10 mouse cellular contexts compared by ENCODE assay signal in genomic region chr6:82917778-82918129, GRCm38 (mm10). TPM values are rescaled to one million over a fixed set of nuclear protein-coding genes. Genes with fewer than 3 reads are reported as not detected.
DNase-seq lines count a peak whose midpoint lies in the region; TF ChIP-seq lines count a peak whose summit lies in the region.
"Had no signal": no experiment of that assay in that cellular context is flagged by ENCODE, and none has a peak within 500 bp of the region (broad histone marks: within the 10 kb centered on the region; RNA-seq: fewer than 3 reads in every experiment).

No protein-coding gene starts in this region.

- no peak overlapping the region for H3K4me3 ChIP-seq in left cerebral cortex, adult 2 months

- intact Hi-C loops in left cerebral cortex, adult 2 months (cut with DNase I): no loop called here
- intact Hi-C loops in gastrocnemius, postnatal 14 days (cut with DNase I; ENCODE audit: low total_unique reads): no loop called here

- peak; percentile 75 for TF ChIP-seq CTCF in left cerebral cortex, adult 2 months (IDR thresholded peaks at IDR 0.05)

- peak; percentile 57 to 68 for DNase-seq in left cerebral cortex, adult 2 months (ENCODE audit: extremely low spot score in 1 of 2, low spot score in 2 of 2)
- DNase-seq in left cerebral cortex, adult 8-10 months (ENCODE audit: low spot score in 2 of 2): no peak
- DNase-seq in adrenal gland, postnatal 36 days: peak; percentile 55 to 58
- peak; percentile 37 for DNase-seq in gastrocnemius, postnatal 14 days
- DNase-seq in kidney, postnatal 25 days: peak; percentile 48 to 55
- DNase-seq in lung, postnatal 25 days (ENCODE audit: low spot score): peak; percentile 37
- DNase-seq in right cerebral cortex, postnatal 10 days (ENCODE audit: low spot score in 2 of 2): peak; percentile 62 to 69
- DNase-seq in yolk sac, embryonic 10.5 days (ENCODE audit: low spot score): no peak

- no peak overlapping the region for H3K27ac ChIP-seq in left cerebral cortex, adult 2 months
- H3K27ac ChIP-seq: macrophage had no signal

RNA-seq across cellular contexts. Expression of gene Sema4f, which starts 21.8 kb away (rescaled TPM):
- 10 to 100 TPM; 39.4 to 40.7 TPM for total RNA-seq in left cerebral cortex, adult 2 months (2021)
- 10 to 100 TPM; 35.0 to 36.1 (median 35.2) TPM for total RNA-seq in left cerebral cortex, adult 8-10 months (2022)
- total RNA-seq in adrenal gland, postnatal 36 days (2021): under 1 TPM; 0.66 to 0.69 TPM
- total RNA-seq in gastrocnemius, postnatal 14 days (2021): under 1 TPM; 0.16 to 0.71 TPM
- total RNA-seq: common myeloid progenitor, adult 5-6 weeks had no signal

RNA-seq across cellular contexts. Expression of gene M1ap, which starts 28.9 kb away (rescaled TPM):
- total RNA-seq in left cerebral cortex, adult 2 months (2021): not detected
- total RNA-seq in left cerebral cortex, adult 8-10 months (2022): under 1 TPM in 3 of 4 experiments, not detected in 1; 0.33 to 0.57 (median 0.48) TPM
- total RNA-seq in adrenal gland, postnatal 36 days (2021): under 1 TPM in 1 of 2 experiments, not detected in 1; 0.13 TPM
- total RNA-seq in gastrocnemius, postnatal 14 days (2021): 1 to 10 TPM in 1 of 2 experiments, under 1 TPM in 1; 0.82 to 1.1 TPM

Comparison
In these comparisons a context has a peak if more than half of its experiments do, and no peak if none do; other contexts are left out.
1. DNase-seq: peak in left cerebral cortex, adult 2 months (2 of 2), adrenal gland, postnatal 36 days (2 of 2), gastrocnemius, postnatal 14 days (single experiment), kidney, postnatal 25 days (2 of 2), lung, postnatal 25 days (single experiment) and right cerebral cortex, postnatal 10 days (2 of 2); none in left cerebral cortex, adult 8-10 months (0 of 2) and yolk sac, embryonic 10.5 days (single experiment).
2. RNA of gene Sema4f, which starts 21.8 kb away (total RNA-seq): 39.4 to 40.7 TPM in left cerebral cortex, adult 2 months and 35.0 to 36.1 TPM in left cerebral cortex, adult 8-10 months; 0.16 to 0.71 TPM in gastrocnemius, postnatal 14 days and 0.66 to 0.69 TPM in adrenal gland, postnatal 36 days; every median in the first group is over 10 times any median in the second.